Mouse (Mus musculus) ovary, postnatal 14 days (tissue): ENCODE data around the gene Pcbp1.
"Not testable (repeated sequence)": the region's sequence is repeated elsewhere in the genome, so short reads cannot be mapped to it uniquely, and the experiment has no call there.

Experiments
- DNase-seq: peaks from one replicate; pipeline ENCODE4 v3.0.0; 2022; ENCODE audit warnings: low spot score

Pcbp1 gene

GRCm38 (mm10) chr6:86494767-86495166, 31.4 kb downstream of the Pcbp1 start:
- no peak for DNase-seq

GRCm38 (mm10) chr6:86493469-86494263, 32.5 kb downstream of the Pcbp1 start:
- DNase-seq: no peak

- not testable (repeated sequence) for DNase-seq
These were observed 35.7 kb downstream of the Pcbp1 start for GRCm38 (mm10) chr6:86490413-86490812.

GRCm38 (mm10) chr6:86489945-86490344, 36.2 kb downstream of the Pcbp1 start:
- DNase-seq: no peak

GRCm38 (mm10) chr6:86488149-86488485, 38.0 kb downstream of the Pcbp1 start:
- no peak for DNase-seq

GRCm38 (mm10) chr6:86487358-86488148, 38.6 kb downstream of the Pcbp1 start:
- DNase-seq: peak; percentile 68

- no peak for DNase-seq
These were observed 40.0 kb downstream of the Pcbp1 start for GRCm38 (mm10) chr6:86485943-86486640.

- DNase-seq: no peak
These were observed 44.2 kb downstream of the Pcbp1 start for GRCm38 (mm10) chr6:86481871-86482270.

- peak; percentile 52 for DNase-seq
These were observed 45.8 kb downstream of the Pcbp1 start for GRCm38 (mm10) chr6:86480189-86480831.

- DNase-seq: no peak
These were observed 46.3 kb downstream of the Pcbp1 start for GRCm38 (mm10) chr6:86479816-86480188.

- DNase-seq: no peak
These were observed 46.8 kb downstream of the Pcbp1 start for GRCm38 (mm10) chr6:86479311-86479710.

- DNase-seq: no peak
These were observed 49.2 kb downstream of the Pcbp1 start for GRCm38 (mm10) chr6:86476931-86477330.

- no peak for DNase-seq
These were observed 50.5 kb downstream of the Pcbp1 start for GRCm38 (mm10) chr6:86475462-86476167.

GRCm38 (mm10) chr6:86474646-86475181, 51.4 kb downstream of the Pcbp1 start:
- no peak for DNase-seq
